Mouse (Mus musculus): ENCODE measurements around the gene Cabin1. TPM values are rescaled to one million over a fixed set of nuclear protein-coding genes. Genes with fewer than 3 reads are reported as not detected.

Gene Cabin1
- total and polyA plus RNA-seq, 3 experiments, result 27.2 to 115 (median 54.9) TPM

GRCm38 (mm10) chr10:75703504-75703903 lies 60.6 kb downstream of the Cabin1 start:
- Histone ChIP-seq H3K4me3 (ENCODE audit: control insufficient read depth in 1 of 2, insufficient read depth in 1 of 2, low read depth in 2 of 2, low read length in 2 of 2) (no peak overlapping the region), H3K4me1 (ENCODE audit: control insufficient read depth in 1 of 2, insufficient read depth in 2 of 2, low read length in 2 of 2) (peaks cover 0 to 19% of the 10 kb centered on the region in 2 experiments), H3K9ac (ENCODE audit: control insufficient read depth, low read depth, low read length, poor library complexity, severe bottlenecking) (no peak overlapping the region), H3K27me3 (ENCODE audit: control insufficient read depth in 1 of 2, insufficient read depth in 2 of 2, low read length in 2 of 2) (no peaks in the 10 kb centered on the region), H3K36me3 (ENCODE audit: control insufficient read depth in 1 of 2, insufficient read depth in 2 of 2, low read length in 2 of 2) (peaks cover 3 to 23% of the 10 kb centered on the region in 2 experiments; a peak in 3 of 4 replicates), H3K9me3 (replicated peaks; ENCODE audit: insufficient read depth, low read length) (no peaks in the 10 kb centered on the region), H3K79me2 (ENCODE audit: control insufficient read depth, insufficient read depth, low read length, poor library complexity) (no peaks in the 10 kb centered on the region), H3K27ac (ENCODE audit: control insufficient read depth, low read depth, low read length) (no peak overlapping the region)
- no peak for DNase-seq (ENCODE audit: low read depth, low spot score)
- TF ChIP-seq ELF1 (IDR thresholded peaks at IDR 0.05; ENCODE audit: low read depth, low read length) (no peak), CTCF (IDR thresholded peaks at IDR 0.05 in 2 of 3, conservative IDR thresholded peaks at IDR 0.05 in 1 of 3; ENCODE audit: control insufficient read depth in 1 of 3, insufficient read depth in 1 of 3, low read depth in 2 of 3, low read length in 3 of 3, poor library complexity in 1 of 3, severe bottlenecking in 1 of 3) (peak in 1 of 3 experiments; percentile 8; a peak in 1 of 6 replicates)

- no peak overlapping the region for H3K27ac ChIP-seq (ENCODE audit: control insufficient read depth, low read depth, low read length)
- TF ChIP-seq MYB (IDR thresholded peaks at IDR 0.05; ENCODE audit: low read depth, low read length), result no peak
- no peak for TF ChIP-seq NELFE (IDR thresholded peaks at IDR 0.05; ENCODE audit: low read depth, low read length)
- no peak for TF ChIP-seq TBP (IDR thresholded peaks at IDR 0.05; ENCODE audit: low read depth, low read length)
- TF ChIP-seq POLR2A (IDR thresholded peaks at IDR 0.05; ENCODE audit: control insufficient read depth in 1 of 2, insufficient read depth in 1 of 2, low read depth in 1 of 2, low read length in 2 of 2, poor library complexity in 1 of 2), result no peak
- TF ChIP-seq ZC3H11A (IDR thresholded peaks at IDR 0.05; ENCODE audit: low read depth, low read length), result no peak
- TF ChIP-seq RCOR1 (IDR thresholded peaks at IDR 0.05; ENCODE audit: low read depth, low read length), result no peak
Measured at GRCm38 (mm10) chr10:75702494-75702893, 61.6 kb downstream of the Cabin1 start.

GRCm38 (mm10) chr10:75701280-75701679 lies 62.9 kb downstream of the Cabin1 start:
- TF ChIP-seq MAFK (IDR thresholded peaks at IDR 0.05; ENCODE audit: borderline replicate concordance, low read depth, low read length) (no peak), ELF1 (IDR thresholded peaks at IDR 0.05; ENCODE audit: low read depth, low read length) (no peak), TBP (IDR thresholded peaks at IDR 0.05; ENCODE audit: low read depth, low read length) (no peak), MAX (IDR thresholded peaks at IDR 0.05; ENCODE audit: low read length) (no peak), UBTF (IDR thresholded peaks at IDR 0.05; ENCODE audit: borderline replicate concordance, insufficient read depth, low read depth, low read length) (no peak), CHD2 (IDR thresholded peaks at IDR 0.05; ENCODE audit: low read length) (no peak)
- no peaks in the 10 kb centered on the region for H3K27me3 ChIP-seq (ENCODE audit: control insufficient read depth in 1 of 2, insufficient read depth in 2 of 2, low read length in 2 of 2)
- H3K4me1 ChIP-seq (ENCODE audit: control insufficient read depth in 1 of 2, insufficient read depth in 2 of 2, low read length in 2 of 2), result peaks cover 11 to 32% of the 10 kb centered on the region in 2 experiments
- no peak overlapping the region for H3K9ac ChIP-seq (ENCODE audit: control insufficient read depth, low read depth, low read length, poor library complexity, severe bottlenecking)
- no peaks in the 10 kb centered on the region for H3K79me2 ChIP-seq (ENCODE audit: control insufficient read depth, insufficient read depth, low read length, poor library complexity)
- no peak overlapping the region for H3K27ac ChIP-seq (ENCODE audit: control insufficient read depth, low read depth, low read length)
- no peak overlapping the region for H3K4me3 ChIP-seq (ENCODE audit: control insufficient read depth in 1 of 2, insufficient read depth in 1 of 2, low read depth in 2 of 2, low read length in 2 of 2)
- peaks cover 7 to 34% of the 10 kb centered on the region in 2 experiments; a peak in 3 of 4 replicates for H3K36me3 ChIP-seq (ENCODE audit: control insufficient read depth in 1 of 2, insufficient read depth in 2 of 2, low read length in 2 of 2)
- DNase-seq (ENCODE audit: low read depth, low spot score), result no peak
- H3K9me3 ChIP-seq (replicated peaks; ENCODE audit: insufficient read depth, low read length), result no peaks in the 10 kb centered on the region

More at GRCm38 (mm10) chr10:75702494-75702893, 61.6 kb downstream of the Cabin1 start:
- H3K27me3 ChIP-seq (ENCODE audit: control insufficient read depth in 1 of 2, insufficient read depth in 2 of 2, low read length in 2 of 2), result no peaks in the 10 kb centered on the region
- peak; percentile 6 for DNase-seq (ENCODE audit: low read depth, low spot score)
- no peaks in the 10 kb centered on the region for H3K79me2 ChIP-seq (ENCODE audit: control insufficient read depth, insufficient read depth, low read length, poor library complexity)
- no peak overlapping the region for H3K9ac ChIP-seq (ENCODE audit: control insufficient read depth, low read depth, low read length, poor library complexity, severe bottlenecking)
- peaks cover 6 to 29% of the 10 kb centered on the region in 2 experiments for H3K4me1 ChIP-seq (ENCODE audit: control insufficient read depth in 1 of 2, insufficient read depth in 2 of 2, low read length in 2 of 2)
- H3K4me3 ChIP-seq (ENCODE audit: control insufficient read depth in 1 of 2, insufficient read depth in 1 of 2, low read depth in 2 of 2, low read length in 2 of 2), result no peak overlapping the region
- H3K9me3 ChIP-seq (replicated peaks; ENCODE audit: insufficient read depth, low read length), result no peaks in the 10 kb centered on the region
- peaks cover 7 to 33% of the 10 kb centered on the region in 2 experiments; a peak in 3 of 4 replicates for H3K36me3 ChIP-seq (ENCODE audit: control insufficient read depth in 1 of 2, insufficient read depth in 2 of 2, low read length in 2 of 2)
